Comparison of ENCODE assay signal across 16 mouse cellular contexts in the genomic region with DNA sequence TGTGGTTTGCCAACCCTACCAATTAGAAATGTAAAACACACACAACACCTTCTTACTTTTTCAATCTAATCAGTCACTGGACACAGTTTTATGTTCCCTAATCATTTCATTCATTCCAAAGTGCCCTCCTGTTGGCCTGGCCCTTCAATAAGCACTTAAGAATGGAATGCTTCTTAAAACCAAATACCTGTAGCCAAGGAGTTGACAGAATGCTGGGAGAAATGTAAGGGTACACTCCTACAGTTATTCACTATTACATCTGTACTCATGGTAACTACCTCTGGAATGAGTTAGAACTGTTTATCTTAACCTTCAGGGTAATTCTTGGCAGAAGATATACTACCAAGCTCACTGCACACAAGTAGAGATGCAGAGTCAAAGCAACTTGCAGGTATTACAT. TPM values are rescaled to one million over a fixed set of nuclear protein-coding genes. Genes with fewer than 3 reads are reported as not detected.
"Had no signal": no experiment of that assay in that cellular context is flagged by ENCODE, and none has a peak within 500 bp of the region (broad histone marks: within the 10 kb centered on the region; RNA-seq: fewer than 3 reads in every experiment).

No protein-coding gene starts in this region.

- DNase-seq: liver; liver, embryonic 13.5 days; liver, postnatal 0 days; right cerebral cortex, postnatal 14 days; thymus, adult 2 months; thymus, postnatal 25 days; thymus, postnatal 4 days had no signal

- H3K27me3 ChIP-seq: liver, embryonic 13.5 days; liver, embryonic 15.5 days; megakaryocyte, embryonic 14.5 days; midbrain, embryonic 13.5 days; midbrain, embryonic 15.5 days; neural tube, embryonic 12.5 days; stomach, embryonic 15.5 days had no signal

- H3K9ac ChIP-seq: liver, embryonic 13.5 days; liver, embryonic 15.5 days; liver, postnatal 0 days; midbrain, embryonic 13.5 days; midbrain, embryonic 15.5 days; neural tube, embryonic 12.5 days; stomach, embryonic 15.5 days had no signal

- H3K4me1 ChIP-seq: liver, embryonic 13.5 days; liver, embryonic 15.5 days; megakaryocyte, embryonic 14.5 days; midbrain, embryonic 15.5 days; neural tube, embryonic 12.5 days had no signal

- ATAC-seq: liver, postnatal 0 days; midbrain, embryonic 13.5 days; midbrain, embryonic 15.5 days had no signal

- H3K36me3 ChIP-seq: liver, embryonic 13.5 days; liver, embryonic 15.5 days; midbrain, embryonic 13.5 days; midbrain, embryonic 15.5 days; neural tube, embryonic 12.5 days; stomach, embryonic 15.5 days had no signal

- H3K9me3 ChIP-seq: liver, embryonic 13.5 days; liver, embryonic 15.5 days; megakaryocyte, embryonic 14.5 days; midbrain, embryonic 13.5 days; midbrain, embryonic 15.5 days; neural tube, embryonic 12.5 days; stomach, embryonic 15.5 days had no signal

- H3K4me2 ChIP-seq: liver, embryonic 11.5 days; liver, embryonic 13.5 days; liver, embryonic 15.5 days; midbrain, embryonic 11.5 days; midbrain, embryonic 13.5 days; midbrain, embryonic 15.5 days; neural tube, embryonic 12.5 days; stomach, embryonic 15.5 days had no signal

- H3K4me3 ChIP-seq: liver, embryonic 13.5 days; liver, embryonic 15.5 days; megakaryocyte, embryonic 14.5 days; midbrain, embryonic 13.5 days; midbrain, embryonic 15.5 days; neural tube, embryonic 12.5 days; stomach, embryonic 15.5 days had no signal

- H3K27ac ChIP-seq: liver, embryonic 13.5 days; liver, embryonic 15.5 days; macrophage; midbrain, embryonic 13.5 days; midbrain, embryonic 15.5 days; neural tube, embryonic 12.5 days; stomach, embryonic 15.5 days had no signal

RNA-seq across cellular contexts. Expression of a gene that starts 15.3 kb away (rescaled TPM):
- polyA plus RNA-seq: macrophage had no signal
